Mouse (Mus musculus) neural tube, embryonic 13.5 days (tissue): ENCODE results near the gene Zfr2. TPM values are rescaled to one million over a fixed set of nuclear protein-coding genes. Genes with fewer than 3 reads are reported as not detected.

Source experiments
- microRNA-seq: library from miRNA; unstranded; fragments of <30 nt; microRNA quantifications from one replicate; pipeline ENCODE4, GENCODE M21; 2016
- polyA plus RNA-seq: library from polyadenylated mRNA; unstranded; fragments of >200 nt; fragmentation: Nextera tagmentation; extraction: Ambion mirVana; gene quantifications from 2 replicates; pipeline ENCODE4 v1.2.1, GENCODE M21; 2015

Gene Zfr2
- polyA plus RNA-seq, 1 experiment from 2014 or later, result 21.7 TPM

Small RNAs within 50 kb of the gene (microRNA-seq; reads per million reads assigned to microRNA genes)
- gene Mir3057, result 11.1 reads per million, percentile 28 among the genes with 10 or more reads in this experiment

Other genes with a start within 250 kb of the Zfr2 start
- 16.2 and 17.4 TPM in 2 replicates for gene Gng7, start 218.2 kb upstream of the Zfr2 start, polyA plus RNA-seq
- 38.1 and 38.7 TPM in 2 replicates for gene Diras1, start 207.5 kb upstream of the Zfr2 start, polyA plus RNA-seq
- 40.9 and 44.2 TPM in 2 replicates for gene Slc39a3, start 195.7 kb upstream of the Zfr2 start, polyA plus RNA-seq
- 283 and 286 TPM in 2 replicates for gene Sgta, start 173.0 kb upstream of the Zfr2 start, polyA plus RNA-seq
- 47.4 and 48.4 TPM in 2 replicates for gene Thop1, start 163.1 kb upstream of the Zfr2 start, polyA plus RNA-seq
- gene Creb3l3, start 134.3 kb upstream of the Zfr2 start, polyA plus RNA-seq, result 0.27 and 0.90 TPM in 2 replicates
- 217 and 244 TPM in 2 replicates for gene Map2k2, start 127.2 kb upstream of the Zfr2 start, polyA plus RNA-seq
- gene Zbtb7a, start 97.9 kb upstream of the Zfr2 start, polyA plus RNA-seq, result 12.2 and 14.9 TPM in 2 replicates
- gene Pias4, start 65.2 kb upstream of the Zfr2 start, polyA plus RNA-seq, result 60.0 and 77.5 TPM in 2 replicates
- gene Eef2, start 56.5 kb upstream of the Zfr2 start, polyA plus RNA-seq, result 532 and 537 TPM in 2 replicates
- gene Dapk3, start 50.1 kb upstream of the Zfr2 start, polyA plus RNA-seq, result 79.1 and 80.9 TPM in 2 replicates
- gene 4930442H23Rik, start 49.3 kb upstream of the Zfr2 start, polyA plus RNA-seq, result not detected in 2 replicates
- not detected in 2 replicates for gene Nmrk2, start 31.1 kb upstream of the Zfr2 start, polyA plus RNA-seq
- 58.1 and 62.3 TPM in 2 replicates for gene Atcay, start 2.3 kb upstream of the Zfr2 start, polyA plus RNA-seq
- 10.5 and 13.0 TPM in 2 replicates for gene Matk, start 19.8 kb downstream of the Zfr2 start, polyA plus RNA-seq
- 145 and 150 TPM in 2 replicates for gene Mrpl54, start 33.8 kb downstream of the Zfr2 start, polyA plus RNA-seq
- gene Apba3, start 33.8 kb downstream of the Zfr2 start, polyA plus RNA-seq, result 33.7 and 36.1 TPM in 2 replicates
- 2.3 and 3.3 TPM in 2 replicates for gene Tjp3, start 58.4 kb downstream of the Zfr2 start, polyA plus RNA-seq
- 99.3 and 102 TPM in 2 replicates for gene Pip5k1c, start 59.8 kb downstream of the Zfr2 start, polyA plus RNA-seq
- 32.5 and 42.5 TPM in 2 replicates for gene Cactin, start 87.9 kb downstream of the Zfr2 start, polyA plus RNA-seq
- gene Tbxa2r, start 95.6 kb downstream of the Zfr2 start, polyA plus RNA-seq, result 4.5 and 4.8 TPM in 2 replicates
- gene Gipc3, start 110.1 kb downstream of the Zfr2 start, polyA plus RNA-seq, result not detected in 2 replicates
- 46.5 and 51.5 TPM in 2 replicates for gene Hmg20b, start 117.3 kb downstream of the Zfr2 start, polyA plus RNA-seq
- gene Mfsd12, start 124.3 kb downstream of the Zfr2 start, polyA plus RNA-seq, result 16.5 and 17.8 TPM in 2 replicates
- gene 4930404N11Rik, start 132.7 kb downstream of the Zfr2 start, polyA plus RNA-seq, result 0.68 and 0.87 TPM in 2 replicates
- 105 and 112 TPM in 2 replicates for gene Fzr1, start 145.4 kb downstream of the Zfr2 start, polyA plus RNA-seq
- 72.2 and 75.2 TPM in 2 replicates for gene Dohh, start 151.3 kb downstream of the Zfr2 start, polyA plus RNA-seq
- 5.2 and 8.2 TPM in 2 replicates for gene Gm48551, start 151.3 kb downstream of the Zfr2 start, polyA plus RNA-seq
- gene Gm48552, start 155.8 kb downstream of the Zfr2 start, polyA plus RNA-seq, result 1.3 and 2.5 TPM in 2 replicates
- 1.8 and 3.1 TPM in 2 replicates for gene Smim24, start 159.9 kb downstream of the Zfr2 start, polyA plus RNA-seq
- gene Nfic, start 222.5 kb downstream of the Zfr2 start, polyA plus RNA-seq, result 27.1 and 27.9 TPM in 2 replicates
- 52.7 and 56.1 TPM in 2 replicates for gene Celf5, start 249.6 kb downstream of the Zfr2 start, polyA plus RNA-seq